Mouse (Mus musculus) erythroblast, embryonic 14.5 days (primary cell): ENCODE measurements around the gene Mdm4. TPM values are rescaled to one million over a fixed set of nuclear protein-coding genes. Genes with fewer than 3 reads are reported as not detected.
A peak's percentile ranks its signal among the peaks of the same experiment; 100 is the strongest.
"Not testable (repeated sequence)": the region's sequence is repeated elsewhere in the genome, so short reads cannot be mapped to it uniquely, and the experiment has no call there.

Source experiments
- H3K27me3 ChIP-seq: 2 replicates; pipeline ENCODE4 v1.6.1; 2012; ENCODE audit warnings: inconsistent platforms; ENCODE audit not compliant: control insufficient read depth
- H3K36me3 ChIP-seq: 2 replicates; pipeline ENCODE4 v1.6.1; 2012; ENCODE audit warnings: mild to moderate bottlenecking, inconsistent platforms; ENCODE audit not compliant: control insufficient read depth
- H3K4me1 ChIP-seq: 2 replicates; pipeline ENCODE4 v1.6.1; 2012; ENCODE audit warnings: inconsistent platforms; ENCODE audit not compliant: control insufficient read depth
- H3K4me3 ChIP-seq: replicated peaks from 2 replicates; pipeline ENCODE3; 2012; ENCODE audit warnings: moderate library complexity, mild to moderate bottlenecking, inconsistent platforms
- H3K9me3 ChIP-seq: 2 replicates; pipeline ENCODE4 v1.6.1; 2012; ENCODE audit warnings: low read length, inconsistent platforms, mixed read lengths; ENCODE audit not compliant: control insufficient read depth
- GATA1 ChIP-seq: IDR thresholded peaks from 2 replicates; pipeline ENCODE4 v1.6.1; 2012; ENCODE audit warnings: low read length, inconsistent platforms, mixed read lengths
- TAL1 ChIP-seq: IDR thresholded peaks from 3 replicates; pipeline ENCODE4 v1.6.1; 2012; ENCODE audit warnings: low read length, inconsistent platforms, mixed read lengths
- polyA plus RNA-seq: library from polyadenylated mRNA; stranded (reverse); fragments of >175 nt; gene quantifications from 2 replicates; pipeline ENCODE4 v1.2.3, GENCODE M21; 2012

Gene Mdm4
- polyA plus RNA-seq, 1 experiment: 1.1 TPM

GRCm38 (mm10) chr1:133045861-133046440 lies 15.6 kb upstream of the Mdm4 start:
- Histone ChIP-seq H3K4me1 (peaks cover 17% of the 10 kb centered on the region), H3K9me3 (no peaks in the 10 kb centered on the region), H3K36me3 (no peaks in the 10 kb centered on the region), H3K27me3 (peaks cover 58% of the 10 kb centered on the region), H3K4me3 (peak overlapping the region; percentile 63)
- no peak for TF ChIP-seq TAL1

GRCm38 (mm10) chr1:133045011-133045860 lies 14.9 kb upstream of the Mdm4 start, which contains the start of gene Pik3c2b:
Gene Pik3c2b, plus strand, starts transcription at chr1:133045667.
- Histone ChIP-seq H3K4me1 (peaks cover 17% of the 10 kb centered on the region), H3K4me3 (peak within 1 kb of the TSS; percentile 63), H3K36me3 (no peaks in the 10 kb centered on the region), H3K27me3 (peaks cover 58% of the 10 kb centered on the region), H3K9me3 (no peaks in the 10 kb centered on the region)
- no peak for TF ChIP-seq TAL1
- no peak for TF ChIP-seq GATA1

- Histone ChIP-seq H3K27me3 (peaks cover 12% of the 10 kb centered on the region), H3K9me3 (no peaks in the 10 kb centered on the region), H3K4me1 (peaks cover 3% of the 10 kb centered on the region; the same call in 1 of the 2 replicates), H3K36me3 (no peaks in the 10 kb centered on the region), H3K4me3 (no peak overlapping the region)
- no peak for TF ChIP-seq TAL1
- no peak for TF ChIP-seq GATA1
These were observed 9.2 kb upstream of the Mdm4 start for GRCm38 (mm10) chr1:133039505-133039949.

GRCm38 (mm10) chr1:133034682-133035081 lies 4.3 kb upstream of the Mdm4 start:
- peaks cover 19% of the 10 kb centered on the region for H3K4me1 ChIP-seq
- not testable (repeated sequence) for H3K4me3 ChIP-seq, H3K9me3 ChIP-seq, H3K27me3 ChIP-seq, H3K36me3 ChIP-seq

GRCm38 (mm10) chr1:133034091-133034460 lies 3.7 kb upstream of the Mdm4 start:
- TF ChIP-seq GATA1 (no peak), TAL1 (no peak)
- H3K4me1 ChIP-seq: peaks cover 19% of the 10 kb centered on the region

GRCm38 (mm10) chr1:133033316-133034090 lies 3.1 kb upstream of the Mdm4 start:
- Histone ChIP-seq H3K27me3 (no peaks in the 10 kb centered on the region), H3K36me3 (no peaks in the 10 kb centered on the region), H3K4me1 (peaks cover 21% of the 10 kb centered on the region), H3K9me3 (no peaks in the 10 kb centered on the region), H3K4me3 (peak overlapping the region; percentile 74)
- no peak for TF ChIP-seq TAL1
- no peak for TF ChIP-seq GATA1

More at GRCm38 (mm10) chr1:133034091-133034460, 3.7 kb upstream of the Mdm4 start:
- no peaks in the 10 kb centered on the region for H3K9me3 ChIP-seq
- H3K36me3 ChIP-seq: no peaks in the 10 kb centered on the region
- H3K4me3 ChIP-seq: peak overlapping the region; percentile 74
- no peaks in the 10 kb centered on the region for H3K27me3 ChIP-seq

GRCm38 (mm10) chr1:133032981-133033315 lies 2.6 kb upstream of the Mdm4 start:
- TF ChIP-seq GATA1 (no peak), TAL1 (no peak)
- peak overlapping the region; percentile 74 for H3K4me3 ChIP-seq
- H3K27me3 ChIP-seq: no peaks in the 10 kb centered on the region
- H3K9me3 ChIP-seq: no peaks in the 10 kb centered on the region
- H3K36me3 ChIP-seq: no peaks in the 10 kb centered on the region
- peaks cover 27% of the 10 kb centered on the region for H3K4me1 ChIP-seq

- no peaks in the 10 kb centered on the region for H3K36me3 ChIP-seq
- TF ChIP-seq TAL1 (no peak), GATA1 (no peak)
- no peak overlapping the region for H3K4me3 ChIP-seq
- no peaks in the 10 kb centered on the region for H3K27me3 ChIP-seq
- H3K9me3 ChIP-seq: no peaks in the 10 kb centered on the region
- peaks cover 46% of the 10 kb centered on the region for H3K4me1 ChIP-seq
These were observed 617 bp downstream of the Mdm4 start for GRCm38 (mm10) chr1:133029744-133030143.

GRCm38 (mm10) chr1:133027980-133028379 lies 2.4 kb downstream of the Mdm4 start:
- Histone ChIP-seq H3K4me1 (peaks cover 45% of the 10 kb centered on the region), H3K9me3 (no peaks in the 10 kb centered on the region), H3K27me3 (no peaks in the 10 kb centered on the region), H3K36me3 (no peaks in the 10 kb centered on the region; the same call in 1 of the 2 replicates), H3K4me3 (peak overlapping the region; percentile 24)
- TF ChIP-seq GATA1: no peak
- no peak for TF ChIP-seq TAL1
